Mouse (Mus musculus) urinary bladder, adult 18-20 months (tissue): ENCODE measurements around the gene Gm4707.
"Not testable (repeated sequence)": the region's sequence is repeated elsewhere in the genome, so short reads cannot be mapped to it uniquely, and the experiment has no call there.

Experiments
- DNase-seq, 2 experiments: peaks; one replicate each; pipeline ENCODE4 v3.0.0; 2022; ENCODE audit warnings: low spot score in 2 of 2, mixed read lengths in 2 of 2

The Gm4707 gene

DNA sequence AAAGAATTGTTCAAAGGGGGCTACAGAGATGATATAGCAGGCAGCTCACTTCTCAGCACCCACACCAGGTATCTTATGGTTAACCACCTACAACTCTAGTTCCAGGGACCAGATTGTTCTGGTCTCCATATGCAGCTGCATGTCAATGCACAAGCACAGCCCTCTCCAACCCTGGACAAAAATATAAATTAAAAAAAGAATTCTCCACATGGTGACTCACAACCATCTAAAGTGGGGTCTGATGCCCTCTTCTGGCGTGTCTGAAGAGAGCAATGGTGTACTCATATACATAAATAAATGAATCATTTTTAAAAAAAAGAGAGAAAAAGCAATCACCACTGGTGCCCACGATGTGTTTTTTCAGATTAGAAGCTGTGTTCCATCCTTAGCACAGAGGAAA, 15.0 kb downstream of the Gm4707 start:
- no peak for DNase-seq

DNA sequence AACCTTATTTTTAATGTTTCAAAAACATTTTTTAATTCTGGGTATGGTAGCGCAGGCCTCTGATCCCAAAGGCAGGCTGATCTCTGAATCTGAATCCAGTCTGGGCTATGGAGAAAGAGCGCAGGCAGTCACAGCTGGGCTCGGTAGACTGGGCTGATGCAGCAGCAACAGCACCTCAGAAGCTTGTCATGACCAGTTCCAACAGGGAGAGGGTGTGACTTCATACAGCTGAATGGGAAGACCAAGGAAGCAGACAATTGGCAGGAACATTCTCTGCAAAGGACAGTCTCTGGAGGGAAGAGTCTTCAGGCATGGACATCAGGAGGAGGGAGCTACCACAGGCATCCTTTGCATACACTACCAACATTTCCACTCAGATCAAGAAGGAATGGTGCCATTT, 15.6 kb downstream of the Gm4707 start:
- no peak for DNase-seq

DNA sequence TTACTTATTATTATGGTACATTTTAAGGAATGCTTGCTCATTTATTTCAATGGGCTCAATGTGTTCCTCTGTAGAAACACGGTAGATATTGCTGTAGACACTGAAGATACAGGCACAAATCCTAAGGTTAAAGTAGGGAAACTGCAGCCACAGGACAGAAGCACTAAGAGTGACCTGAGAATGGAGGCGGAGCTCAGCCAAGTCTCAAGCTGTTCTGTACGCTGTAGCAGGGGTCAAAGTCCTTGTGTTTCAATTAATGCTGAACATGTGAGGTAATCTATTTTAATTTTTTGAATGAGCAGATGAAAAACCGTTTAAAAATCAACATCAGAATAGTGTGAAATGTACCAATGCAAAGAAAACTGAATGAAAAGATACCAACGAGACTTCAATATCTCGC, 16.4 kb downstream of the Gm4707 start:
- DNase-seq: no peak

DNA sequence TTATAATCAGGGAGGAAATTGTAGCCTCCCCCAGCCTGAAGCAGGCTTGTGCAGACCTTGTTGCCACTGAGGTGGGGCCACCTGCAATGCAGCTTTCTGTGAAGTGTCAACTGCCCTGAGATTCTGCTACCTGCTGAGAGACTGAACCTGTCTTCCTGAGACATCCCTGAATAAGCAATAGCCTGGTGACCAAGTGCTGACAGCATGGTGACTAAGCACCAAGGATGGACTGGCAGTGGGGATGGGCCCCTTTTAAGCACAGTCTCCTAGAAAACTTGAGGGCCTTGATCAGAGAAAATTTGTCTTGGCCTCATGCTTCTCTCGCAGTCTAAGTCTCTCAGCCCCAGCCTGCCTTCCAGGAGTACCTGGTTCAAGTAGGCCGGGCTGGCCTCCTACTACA, 37.2 kb downstream of the Gm4707 start:
- not testable (repeated sequence) for DNase-seq

DNA sequence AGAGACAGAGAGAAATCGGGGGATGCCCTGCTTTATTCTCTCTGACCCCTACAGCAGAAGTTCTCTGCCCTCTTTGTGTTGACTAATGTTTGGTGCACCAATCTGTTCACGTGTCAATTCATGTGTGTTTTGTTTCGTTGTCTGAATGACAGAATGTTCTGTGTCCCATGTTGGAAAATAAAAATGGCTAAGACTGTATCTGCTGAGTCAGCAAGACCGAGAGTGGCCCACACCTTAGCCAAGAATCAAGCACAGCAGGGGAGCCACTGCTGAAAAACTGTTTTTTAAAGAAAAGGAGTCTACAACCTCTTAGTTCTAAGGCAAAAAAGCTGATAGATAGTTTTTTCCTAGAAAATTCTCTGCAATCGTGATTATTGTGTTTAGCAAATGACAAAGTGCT, 40.3 kb downstream of the Gm4707 start:
- DNase-seq: not testable (repeated sequence)

DNA sequence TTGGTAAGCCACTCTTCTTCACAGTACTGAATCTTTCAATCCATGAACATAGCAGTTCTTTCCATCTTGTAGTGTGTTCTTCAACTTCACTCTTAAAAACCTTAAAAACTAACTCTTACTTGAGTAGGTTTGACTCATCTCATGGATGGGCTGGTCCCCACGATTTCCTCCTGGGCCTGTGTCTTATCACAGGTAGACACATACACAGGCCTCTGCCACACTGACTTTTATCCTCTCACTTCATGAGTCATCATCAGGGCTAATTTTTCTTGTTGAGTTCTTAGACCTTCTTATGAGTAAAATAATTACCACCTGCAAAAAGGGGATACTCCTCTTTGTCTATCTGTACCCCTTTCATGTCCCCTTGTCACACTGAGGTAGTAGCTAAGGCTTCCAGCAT, 42.7 kb downstream of the Gm4707 start:
- DNase-seq: no peak
